Mouse (Mus musculus) frontal cortex, postnatal 10 days (tissue): ENCODE results near the gene Ide.
A peak's percentile ranks its signal among the peaks of the same experiment; 100 is the strongest.
"Not testable (repeated sequence)": the region's sequence is repeated elsewhere in the genome, so short reads cannot be mapped to it uniquely, and the experiment has no call there.

ENCODE experiments used
- DNase-seq, 2 experiments: peaks; one replicate each; pipeline ENCODE4 v3.0.0; 2022; ENCODE audit warnings: low spot score in 2 of 2, mixed read lengths in 1 of 2

The Ide gene

GRCm38 (mm10) chr19:37269106-37269505 lies 68.5 kb downstream of the Ide start:
- no peak for DNase-seq

GRCm38 (mm10) chr19:37265333-37266103 lies 72.1 kb downstream of the Ide start:
- DNase-seq: peak; percentile 85 to 88

GRCm38 (mm10) chr19:37263943-37264897 lies 73.4 kb downstream of the Ide start:
- DNase-seq: no peak

- DNase-seq: no peak
Measured at GRCm38 (mm10) chr19:37263566-37263942, 74.1 kb downstream of the Ide start.

- no peak for DNase-seq
Measured at GRCm38 (mm10) chr19:37262389-37262788, 75.3 kb downstream of the Ide start.

GRCm38 (mm10) chr19:37255321-37255720 lies 82.3 kb downstream of the Ide start:
- no peak for DNase-seq

GRCm38 (mm10) chr19:37252104-37252503 lies 85.5 kb downstream of the Ide start:
- no peak for DNase-seq

GRCm38 (mm10) chr19:37248199-37248598 lies 89.5 kb downstream of the Ide start:
- DNase-seq: no peak

GRCm38 (mm10) chr19:37246859-37247258 lies 90.8 kb downstream of the Ide start:
- no peak for DNase-seq

GRCm38 (mm10) chr19:37242707-37243106 lies 94.9 kb downstream of the Ide start:
- DNase-seq: no peak

GRCm38 (mm10) chr19:37241201-37241600 lies 96.5 kb downstream of the Ide start:
- no peak for DNase-seq

GRCm38 (mm10) chr19:37239096-37239495 lies 98.6 kb downstream of the Ide start:
- DNase-seq: no peak

- DNase-seq: no peak
Measured at GRCm38 (mm10) chr19:37238651-37239050, 99.0 kb downstream of the Ide start.

GRCm38 (mm10) chr19:37237712-37238437 lies 99.8 kb downstream of the Ide start:
- no peak for DNase-seq

- no peak for DNase-seq
Measured at GRCm38 (mm10) chr19:37237306-37237705, 100.3 kb downstream of the Ide start.

GRCm38 (mm10) chr19:37235818-37236217 lies 101.8 kb downstream of the Ide start:
- DNase-seq: peak in 1 of 2 experiments; percentile 38

GRCm38 (mm10) chr19:37233561-37234539 lies 103.8 kb downstream of the Ide start:
- no peak for DNase-seq

- not testable (repeated sequence) for DNase-seq
Measured at GRCm38 (mm10) chr19:37232598-37232997, 105.1 kb downstream of the Ide start.

GRCm38 (mm10) chr19:37225197-37225862 lies 112.3 kb downstream of the Ide start:
- no peak for DNase-seq
